Mouse (Mus musculus) ES-Bruce4 (cell line): ENCODE data around the gene Vps11. TPM values are rescaled to one million over a fixed set of nuclear protein-coding genes. Genes with fewer than 3 reads are reported as not detected.

Experiments used
- H3K27ac ChIP-seq: 2 replicates; pipeline ENCODE4 v1.5.1; 2012; ENCODE audit warnings: low read length, inconsistent platforms; ENCODE audit not compliant: insufficient read depth
- H3K27me3 ChIP-seq: 2 replicates; pipeline ENCODE4 v1.6.1; 2012; ENCODE audit warnings: mild to moderate bottlenecking, low read length, inconsistent platforms; ENCODE audit not compliant: control insufficient read depth, poor library complexity, insufficient read depth, severe bottlenecking
- H3K36me3 ChIP-seq: 2 replicates; pipeline ENCODE4 v1.6.1; 2012; ENCODE audit warnings: inconsistent platforms, mild to moderate bottlenecking, low read length, moderate library complexity; ENCODE audit not compliant: control insufficient read depth, poor library complexity, insufficient read depth, severe bottlenecking
- H3K4me1 ChIP-seq: one replicate; pipeline ENCODE4 v1.8.1; 2011; ENCODE audit warnings: low read length; ENCODE audit not compliant: control insufficient read depth, insufficient read depth
- H3K4me3 ChIP-seq: 2 replicates; pipeline ENCODE4 v1.5.1; 2011; ENCODE audit warnings: low read depth, mild to moderate bottlenecking, low read length
- H3K9ac ChIP-seq: 2 replicates; pipeline ENCODE4 v1.6.1; 2012; ENCODE audit warnings: low read depth, mild to moderate bottlenecking, inconsistent platforms; ENCODE audit not compliant: poor library complexity, severe bottlenecking
- H3K9me3 ChIP-seq: replicated peaks from 2 replicates; pipeline ENCODE4 v1.6.1; 2012; ENCODE audit warnings: mild to moderate bottlenecking, low read length, inconsistent platforms; ENCODE audit not compliant: control insufficient read depth, poor library complexity, insufficient read depth, severe bottlenecking
- CTCF ChIP-seq: IDR thresholded peaks from one replicate; pipeline ENCODE4 v1.8.1; 2011; ENCODE audit warnings: low read depth, low read length
- EP300 ChIP-seq: IDR thresholded peaks from 2 replicates; pipeline ENCODE4 v1.6.1; 2011; ENCODE audit warnings: low read depth, low read length; ENCODE audit not compliant: insufficient read depth
- POLR2A ChIP-seq: IDR thresholded peaks from one replicate; pipeline ENCODE4 v1.8.1; 2011; ENCODE audit warnings: low read length; ENCODE audit not compliant: insufficient read depth
- polyA plus RNA-seq: library from polyadenylated mRNA; stranded (reverse); fragments of >200 nt; gene quantifications from 2 replicates; pipeline ENCODE4 v1.2.4, GENCODE M21; 2011; ENCODE audit warnings: low read depth; ENCODE audit not compliant: missing spikeins, insufficient read depth, insufficient read length

Gene Vps11
- polyA plus RNA-seq, 1 experiment: 26.7 TPM

DNA sequence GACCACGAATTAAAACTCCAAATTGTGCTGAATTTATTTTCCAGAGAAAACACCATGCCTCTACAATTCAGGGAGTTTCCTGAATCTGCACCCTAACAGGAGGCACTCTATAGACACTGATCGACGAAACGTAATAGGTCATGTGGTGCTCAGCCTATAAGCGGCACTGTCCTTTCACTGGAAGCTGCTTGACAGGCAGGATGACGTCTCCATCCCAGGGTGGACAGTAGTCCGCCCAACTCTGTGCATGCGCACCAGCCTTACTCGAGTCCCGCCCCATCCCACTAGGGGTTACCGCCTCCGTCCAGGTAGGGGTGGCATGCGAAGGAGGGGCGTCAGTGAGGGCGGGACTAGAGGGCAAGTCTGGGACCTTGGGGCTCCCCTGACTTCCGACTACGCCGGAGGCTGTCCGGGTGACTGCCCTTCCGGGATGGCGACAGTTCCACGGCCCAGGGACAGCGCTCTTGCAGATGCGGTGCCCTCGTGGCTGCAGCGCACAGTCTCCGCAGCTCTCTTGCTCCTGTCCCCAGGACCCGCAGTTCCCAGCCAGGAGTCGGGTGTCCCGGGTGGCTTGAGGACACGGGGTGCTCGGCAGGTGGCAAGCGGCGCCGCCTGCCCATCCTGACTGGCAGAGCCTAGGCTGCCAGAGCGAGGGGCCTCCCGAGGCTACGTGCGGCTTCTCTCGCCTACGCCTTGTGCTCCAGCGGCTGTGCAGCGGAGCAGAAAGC is 35.4 kb upstream of the Vps11 start, which contains the start of gene Slc37a4:
TSS of gene Slc37a4 (plus strand) at position 169 of the 728 bp plus-strand sequence.
- TF ChIP-seq EP300 (0 out of 2 replicates have a peak, but pooled peaks have one; percentile 25), POLR2A (no peak), CTCF (no peak)
- peak within 1 kb of the TSS; percentile 85 for H3K4me3 ChIP-seq
- no peak within 1 kb of the TSS for H3K27ac ChIP-seq
- peak within 1 kb of the TSS; percentile 56 for H3K9ac ChIP-seq
- no peaks in the 10 kb centered on the region for H3K4me1 ChIP-seq
- no peaks in the 10 kb centered on the region for H3K36me3 ChIP-seq
- no peaks in the 10 kb centered on the region for H3K9me3 ChIP-seq
- H3K27me3 ChIP-seq: no peaks in the 10 kb centered on the region

DNA sequence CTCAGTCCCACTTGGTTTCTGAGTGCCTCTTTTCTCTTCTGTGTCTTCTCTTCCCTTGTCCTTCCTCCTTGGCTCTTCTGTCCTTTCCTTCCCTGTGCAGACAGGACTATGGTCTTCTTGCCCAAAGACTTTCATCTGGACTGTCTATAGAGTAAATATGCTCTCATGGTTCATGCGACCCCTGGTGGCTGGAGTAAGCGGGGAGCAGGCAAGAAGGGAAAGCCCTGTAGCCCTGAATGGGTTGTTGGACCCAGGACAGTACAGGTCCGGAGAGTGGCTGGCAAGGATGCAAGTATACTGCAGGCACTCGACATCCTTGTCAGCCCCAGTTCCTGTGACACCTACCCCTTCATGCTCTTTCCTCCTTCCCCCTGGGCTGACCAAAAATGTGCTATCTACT is 30.0 kb upstream of the Vps11 start:
- TF ChIP-seq CTCF (peak; percentile 70), EP300 (no peak)
- Histone ChIP-seq H3K9me3 (no peaks in the 10 kb centered on the region), H3K27ac (no peak overlapping the region), H3K36me3 (peaks cover 45% of the 10 kb centered on the region), H3K4me3 (no peak overlapping the region), H3K27me3 (no peaks in the 10 kb centered on the region), H3K4me1 (no peaks in the 10 kb centered on the region), H3K9ac (no peak overlapping the region)

DNA sequence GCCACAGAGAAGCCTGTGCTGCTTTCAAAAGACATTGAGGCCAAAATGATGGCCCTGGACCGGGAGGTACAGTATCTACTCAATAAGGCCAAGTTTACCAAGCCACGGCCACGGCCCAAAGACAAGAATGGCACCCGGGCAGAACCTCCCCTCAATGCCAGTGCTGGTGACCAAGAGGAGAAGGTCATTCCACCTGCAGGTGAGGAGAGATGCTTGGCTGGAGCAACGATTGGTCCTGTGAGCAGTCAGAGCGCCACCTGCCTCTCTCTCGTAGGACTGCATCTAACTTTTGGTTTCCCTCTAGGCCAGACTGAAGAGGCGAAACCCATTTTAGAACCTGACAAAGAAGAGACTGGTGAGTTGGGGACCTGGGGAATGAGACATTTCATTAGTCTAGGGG is 27.8 kb upstream of the Vps11 start:
- H3K36me3 ChIP-seq: peaks cover 63% of the 10 kb centered on the region

DNA sequence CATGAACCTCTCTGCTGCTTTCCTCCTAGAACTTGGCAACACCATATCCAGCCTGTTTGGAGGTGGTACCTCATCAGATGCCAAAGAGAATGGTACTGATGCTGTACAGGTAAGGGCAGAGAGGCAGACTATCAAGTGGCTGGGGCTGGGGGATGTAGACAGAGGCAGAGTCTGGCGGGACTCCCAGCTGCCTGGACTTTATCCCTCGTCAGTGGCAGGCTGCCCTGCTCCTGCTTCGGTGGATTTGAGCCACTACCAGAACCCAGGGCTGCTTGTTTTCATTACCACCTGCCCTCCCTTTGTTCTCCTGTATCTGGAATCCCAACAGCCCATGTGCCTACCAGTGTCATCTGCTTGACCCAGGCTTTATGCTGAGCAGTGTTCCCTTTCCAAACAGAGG is 25.8 kb upstream of the Vps11 start:
- Histone ChIP-seq H3K9ac (no peak overlapping the region), H3K4me1 (no peaks in the 10 kb centered on the region), H3K27me3 (no peaks in the 10 kb centered on the region), H3K4me3 (no peak overlapping the region), H3K27ac (no peak overlapping the region), H3K9me3 (no peaks in the 10 kb centered on the region), H3K36me3 (peaks cover 79% of the 10 kb centered on the region)
- no peak for TF ChIP-seq EP300
- TF ChIP-seq POLR2A: no peak
- TF ChIP-seq CTCF: no peak

More for the DNA sequence above, 27.8 kb upstream of the Vps11 start:
- Histone ChIP-seq H3K9ac (no peak overlapping the region), H3K27me3 (no peaks in the 10 kb centered on the region), H3K4me3 (no peak overlapping the region), H3K27ac (no peak overlapping the region), H3K9me3 (no peaks in the 10 kb centered on the region), H3K4me1 (no peaks in the 10 kb centered on the region)
- TF ChIP-seq POLR2A: no peak
- TF ChIP-seq EP300: no peak
- peak; percentile 89 for TF ChIP-seq CTCF

DNA sequence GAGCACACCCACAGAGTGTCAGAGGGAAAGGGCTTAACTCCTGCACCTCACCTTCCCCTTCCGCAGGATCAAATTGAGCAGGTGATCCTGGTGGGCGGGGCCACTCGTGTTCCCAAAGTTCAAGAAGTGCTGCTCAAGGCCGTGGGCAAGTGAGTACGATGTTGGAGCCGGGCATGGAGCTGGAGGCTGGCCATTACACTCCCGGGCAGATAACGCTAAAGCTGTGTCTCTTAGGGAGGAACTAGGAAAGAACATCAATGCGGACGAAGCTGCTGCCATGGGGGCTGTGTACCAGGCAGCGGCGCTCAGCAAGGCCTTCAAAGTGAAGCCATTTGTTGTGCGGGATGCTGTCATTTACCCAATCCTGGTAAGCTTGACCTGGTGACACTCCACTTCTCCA is 23.1 kb upstream of the Vps11 start:
- TF ChIP-seq EP300 (no peak), CTCF (no peak), POLR2A (no peak)
- H3K36me3 ChIP-seq: peaks cover 74% of the 10 kb centered on the region
- no peaks in the 10 kb centered on the region for H3K9me3 ChIP-seq
- H3K4me3 ChIP-seq: no peak overlapping the region
- no peak overlapping the region for H3K9ac ChIP-seq
- H3K4me1 ChIP-seq: peaks cover 2% of the 10 kb centered on the region
- H3K27ac ChIP-seq: no peak overlapping the region
- no peaks in the 10 kb centered on the region for H3K27me3 ChIP-seq

DNA sequence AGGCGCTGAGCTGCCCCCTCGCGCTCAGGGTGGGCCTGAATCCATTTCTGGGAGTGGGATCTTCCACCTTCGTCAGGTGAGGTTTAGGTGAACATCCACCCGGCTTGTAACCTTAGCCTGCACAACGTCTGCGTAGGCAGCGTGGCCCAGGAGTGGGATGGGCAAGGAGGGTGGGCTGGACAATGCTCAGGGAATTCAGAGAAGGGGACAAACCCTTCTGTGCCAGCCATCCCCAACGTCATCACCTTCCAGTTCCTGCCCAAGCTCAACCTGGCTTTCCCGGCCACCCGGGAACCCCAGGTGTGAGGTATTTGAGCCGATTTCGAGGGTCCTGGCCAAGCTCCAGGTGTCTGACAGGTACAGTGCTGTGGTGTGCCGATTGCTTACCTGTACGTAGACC is 18.4 kb upstream of the Vps11 start:
- Histone ChIP-seq H3K36me3 (peaks cover 29% of the 10 kb centered on the region), H3K4me3 (peak overlapping the region; percentile 76), H3K9me3 (peaks cover 5% of the 10 kb centered on the region), H3K9ac (peak overlapping the region; percentile 77), H3K4me1 (peaks cover 2% of the 10 kb centered on the region), H3K27ac (no peak overlapping the region), H3K27me3 (no peaks in the 10 kb centered on the region)
- TF ChIP-seq EP300 (no peak), POLR2A (no peak), CTCF (no peak)
